Mouse (Mus musculus) liver, embryonic 14.5 days (tissue): Measurements from ENCODE around the gene Srsf1.

Experiments used
- CTCF ChIP-seq: IDR thresholded peaks from 2 replicates; pipeline ENCODE4 v1.5.1; 2016; ENCODE audit warnings: antibody characterized with exemption, low read depth, control low read depth
- EP300 ChIP-seq: IDR thresholded peaks from 2 replicates; pipeline ENCODE4 v1.6.1; 2016; ENCODE audit warnings: antibody characterized with exemption, low read depth

DNA sequence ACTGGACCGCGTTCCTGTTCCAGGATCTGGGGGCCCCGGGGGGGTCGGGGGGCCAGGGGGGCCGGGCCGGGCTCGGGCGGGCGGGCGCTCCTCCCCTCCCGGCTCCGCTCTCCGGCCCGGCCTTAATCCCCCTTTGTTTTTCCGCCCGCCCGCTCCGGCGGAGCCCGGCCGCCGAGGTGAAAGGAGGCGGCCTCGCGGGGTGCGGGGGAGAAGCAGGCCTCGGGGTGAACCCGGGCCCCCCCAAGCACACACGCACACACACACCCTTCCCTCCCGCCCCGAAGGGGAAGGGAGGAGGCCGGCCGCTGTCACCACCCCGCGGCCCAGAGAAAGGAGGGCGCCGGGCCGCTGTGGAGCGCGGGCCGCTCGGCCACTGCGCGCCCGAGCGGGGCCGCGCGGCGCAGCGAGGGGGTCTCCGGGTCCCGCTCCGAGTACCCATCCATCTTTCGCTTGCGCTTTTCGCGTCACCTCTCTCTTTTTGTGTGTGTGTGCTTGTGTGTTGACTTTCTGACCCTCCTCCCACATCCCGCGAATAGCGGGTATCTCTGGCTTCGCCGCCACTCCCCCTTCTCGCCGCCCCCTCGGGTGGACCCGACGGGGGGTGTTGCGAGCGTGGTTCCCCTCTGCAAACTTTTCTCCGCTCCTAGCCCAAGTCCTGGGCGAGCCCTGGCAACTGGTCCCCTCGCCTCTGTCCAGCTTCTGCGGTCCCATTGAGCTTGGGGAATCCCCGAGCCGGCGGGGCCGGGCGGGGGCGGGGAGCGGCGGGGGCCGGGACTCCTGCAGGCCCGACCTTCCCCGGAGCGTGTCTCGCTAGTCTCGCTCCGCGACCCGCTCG is 21.5 kb downstream of the Srsf1 start:
- no peak for TF ChIP-seq CTCF
- no peak for TF ChIP-seq EP300
